Mouse (Mus musculus): ENCODE measurements around the gene Rslcan18.
"Not testable (repeated sequence)": the region's sequence is repeated elsewhere in the genome, so short reads cannot be mapped to it uniquely, and the experiment has no call there.

The Rslcan18 gene

DNA sequence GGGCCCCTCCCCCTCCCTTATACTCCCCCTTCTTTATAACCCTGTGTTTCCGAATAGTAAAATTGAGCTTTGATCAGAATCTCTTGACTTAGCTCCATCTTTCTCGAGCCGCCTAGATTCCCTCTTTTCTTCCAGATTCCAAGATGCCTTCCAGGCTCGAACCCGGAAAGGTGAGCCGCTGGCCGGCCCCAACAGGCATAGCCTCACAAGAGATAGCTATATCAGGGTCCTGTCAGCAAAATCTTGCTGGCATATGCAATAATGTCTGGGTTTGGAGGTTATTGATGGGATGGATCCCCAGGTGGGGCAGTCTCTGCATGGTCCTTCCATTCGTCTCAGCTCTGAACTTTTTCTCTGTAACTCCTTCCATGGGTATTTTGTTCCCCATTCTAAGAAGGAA, at the start of gene Rslcan18:
Gene Rslcan18, minus strand, starts transcription at position 101 of the 400 bp plus-strand sequence.
- not testable (repeated sequence) for DNase-seq (ENCODE audit: low spot score)

DNA sequence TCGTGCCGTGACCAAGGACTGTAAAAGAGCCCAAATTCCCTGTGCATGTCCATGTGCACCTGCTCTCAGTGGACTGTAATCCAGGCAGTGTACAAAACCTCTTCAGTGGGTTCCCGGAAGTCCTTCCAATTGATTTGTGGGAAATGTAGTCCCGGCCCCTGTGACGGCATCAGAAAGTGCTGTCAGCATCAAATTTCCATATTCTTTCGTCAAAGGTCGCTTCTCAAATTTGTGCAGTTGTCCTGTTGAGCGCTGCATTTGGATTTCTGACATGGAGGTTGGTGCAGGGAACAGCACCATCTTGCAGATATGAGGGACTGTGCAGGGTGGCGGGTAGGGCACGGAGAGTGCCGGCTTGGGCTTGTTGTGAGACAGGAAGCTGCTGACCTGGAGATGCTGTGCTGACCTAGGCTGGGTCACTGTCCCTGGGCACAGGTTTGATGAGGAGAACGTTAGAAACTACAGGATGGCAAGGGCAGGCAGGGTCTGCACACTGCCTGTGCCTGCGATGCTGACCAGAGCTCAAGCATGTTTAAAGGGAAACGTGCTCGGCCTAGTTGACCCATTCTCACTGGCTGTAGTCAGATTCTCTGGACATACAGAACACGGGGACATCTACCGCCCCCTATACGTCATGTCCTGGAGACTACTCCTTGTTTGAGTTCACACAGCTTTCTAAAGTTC, 12.1 kb upstream of the Rslcan18 start:
- DNase-seq (ENCODE audit: low spot score) = peak; percentile 69

DNA sequence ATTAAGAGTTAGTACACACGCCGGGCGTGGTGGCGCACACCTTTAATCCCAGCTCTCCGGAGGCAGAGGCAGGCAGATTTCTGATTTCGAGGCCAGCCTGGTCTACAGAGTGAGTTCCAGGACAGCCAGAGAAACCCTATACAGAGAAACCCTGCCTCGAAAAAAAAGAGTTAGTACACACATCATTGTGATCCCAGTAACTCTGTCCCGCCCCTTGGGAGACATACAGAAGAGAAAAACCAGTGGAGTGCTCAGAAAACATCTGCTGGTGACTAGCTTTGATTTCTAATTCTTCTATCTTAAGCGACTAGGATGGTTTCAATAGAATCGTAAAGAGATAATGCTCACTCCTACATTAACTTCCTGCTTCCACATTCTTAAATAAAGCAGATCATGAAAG, 11.4 kb upstream of the Rslcan18 start:
- not testable (repeated sequence) for DNase-seq (ENCODE audit: low spot score)

DNA sequence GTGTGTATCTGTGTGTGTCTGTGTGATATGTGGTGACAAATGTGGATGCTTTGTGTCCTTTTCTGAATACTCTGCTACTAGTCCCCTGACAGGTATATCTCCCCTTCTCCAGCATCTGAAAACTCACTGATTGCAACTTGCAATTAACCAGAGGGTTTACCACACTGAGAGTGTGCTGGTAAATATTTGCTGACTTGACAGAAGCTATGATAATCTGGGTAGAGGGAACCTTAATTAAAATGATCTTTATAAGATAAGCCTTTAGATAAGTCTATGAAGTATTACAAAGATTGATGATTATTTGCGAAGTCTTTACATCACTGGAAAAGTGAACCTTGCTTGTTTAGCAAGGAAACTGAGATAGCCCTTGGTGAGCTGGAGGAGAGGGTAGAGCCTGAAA, 8.4 kb upstream of the Rslcan18 start:
- no peak for DNase-seq (ENCODE audit: low spot score)

DNA sequence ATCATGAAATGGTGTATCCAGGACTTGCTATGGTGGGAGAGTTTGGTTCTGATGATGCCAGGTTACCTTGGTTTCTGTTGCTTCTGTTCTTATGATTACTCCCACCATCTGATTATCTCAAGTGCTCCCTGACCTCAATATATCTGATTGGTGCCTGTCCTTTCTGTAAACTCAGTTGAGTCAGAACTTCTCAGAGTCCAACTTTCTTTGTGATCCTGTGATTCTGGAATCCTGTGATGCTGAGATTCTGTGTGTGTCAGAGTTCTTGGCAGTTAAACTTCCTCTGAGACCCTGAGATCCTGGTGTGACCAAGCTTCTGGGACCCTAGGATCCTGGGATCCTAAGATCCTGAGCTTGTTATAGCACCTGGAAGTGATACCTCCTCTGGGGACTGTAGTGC, 5.3 kb upstream of the Rslcan18 start, which contains the start of gene Zfp759:
Gene Zfp759, plus strand, starts transcription at position 301 of the 400 bp plus-strand sequence.
- not testable (repeated sequence) for DNase-seq (ENCODE audit: low spot score)

DNA sequence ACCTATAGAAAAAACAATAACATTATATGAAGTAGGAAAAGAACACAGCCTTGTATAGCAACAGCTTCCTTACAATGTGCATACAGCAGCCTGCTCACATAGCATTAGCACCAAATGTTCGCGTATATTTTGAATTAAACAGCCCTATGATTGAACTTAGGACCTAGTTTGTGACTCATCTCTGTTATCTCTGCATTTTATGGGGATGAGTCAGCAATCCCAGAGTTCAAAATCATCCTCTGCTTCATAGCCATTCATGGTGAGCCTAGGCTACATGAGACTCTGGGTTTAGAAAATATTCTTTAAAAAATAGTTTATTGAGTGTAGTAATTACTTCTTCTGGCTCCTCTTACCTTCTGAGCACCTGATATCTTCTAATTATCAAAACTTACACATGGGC, 2.8 kb downstream of the Rslcan18 start:
- DNase-seq (ENCODE audit: low spot score) = no peak

DNA sequence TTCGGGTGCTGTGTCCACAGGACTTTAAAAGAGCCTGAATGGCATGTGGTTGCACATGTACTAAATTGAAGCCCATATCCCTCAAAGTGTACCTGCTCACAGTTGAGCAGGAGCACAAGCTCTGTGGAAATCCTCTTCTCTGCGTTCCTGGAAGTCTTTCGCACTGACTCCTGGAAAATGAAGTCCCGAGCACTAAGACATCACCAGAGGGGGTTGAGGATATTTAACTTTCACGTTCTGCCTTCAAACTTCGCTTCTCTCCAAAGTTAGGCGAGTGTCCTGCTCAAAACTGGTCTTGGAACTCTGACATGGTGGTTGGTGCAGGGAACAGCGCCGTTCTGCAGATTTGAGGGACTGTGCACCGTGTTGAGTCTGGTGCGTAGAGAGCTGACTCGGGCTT, 4.0 kb downstream of the Rslcan18 start:
- no peak for DNase-seq (ENCODE audit: low spot score)

DNA sequence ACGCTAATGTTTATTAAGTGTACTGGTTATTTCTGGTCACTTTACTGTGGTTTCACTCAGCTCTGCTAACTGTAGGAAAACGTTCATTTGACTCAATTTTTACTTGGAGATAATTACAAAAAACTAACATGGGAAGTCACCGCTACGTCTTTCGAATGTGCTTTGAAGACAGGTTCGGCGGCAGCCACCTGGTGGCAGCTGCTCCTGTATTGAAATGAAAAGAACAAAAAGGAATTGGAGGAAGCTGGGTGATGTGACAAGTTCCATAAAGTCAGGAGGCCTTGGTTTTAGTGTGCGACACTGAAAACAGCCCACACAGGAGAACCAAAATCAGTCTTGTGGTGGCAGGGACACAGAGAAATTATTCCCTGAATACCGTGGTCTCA, 7.2 kb downstream of the Rslcan18 start:
- DNase-seq (ENCODE audit: low spot score) = peak; percentile 28

DNA sequence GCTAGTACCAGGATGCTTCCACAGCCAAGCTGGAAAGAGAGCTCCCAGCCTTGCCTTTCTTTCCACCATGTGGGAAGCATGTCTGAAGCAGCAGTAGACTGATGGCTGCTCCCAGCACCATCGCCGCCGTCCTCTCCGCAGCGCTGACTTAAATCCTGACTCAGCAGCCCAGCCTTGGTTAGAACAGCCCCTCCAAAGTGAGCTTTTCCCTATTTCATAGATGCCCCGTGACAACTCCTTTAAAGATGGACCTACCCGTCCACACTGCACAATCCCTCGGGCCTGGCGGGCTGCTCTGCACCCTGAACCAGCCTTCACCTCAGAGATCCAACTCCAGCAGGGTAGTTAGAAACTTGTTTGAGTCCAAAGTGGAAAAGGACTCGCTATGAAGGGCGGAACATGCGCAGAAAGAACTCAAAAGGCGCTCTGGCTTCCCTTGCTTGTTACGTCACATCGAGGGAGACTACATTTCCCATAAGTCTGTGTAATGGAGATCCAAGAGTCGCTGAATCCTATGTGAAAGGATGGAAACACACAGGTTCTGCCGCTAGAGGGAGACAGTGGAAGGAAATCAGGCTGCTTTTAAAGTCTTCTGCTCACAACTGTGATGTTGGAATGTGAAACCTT, 7.8 kb downstream of the Rslcan18 start, which contains the start of gene Gm28557:
Gene Gm28557, minus strand, starts transcription at position 411 of the 627 bp plus-strand sequence.
- DNase-seq (ENCODE audit: low spot score) = peak; percentile 74

DNA sequence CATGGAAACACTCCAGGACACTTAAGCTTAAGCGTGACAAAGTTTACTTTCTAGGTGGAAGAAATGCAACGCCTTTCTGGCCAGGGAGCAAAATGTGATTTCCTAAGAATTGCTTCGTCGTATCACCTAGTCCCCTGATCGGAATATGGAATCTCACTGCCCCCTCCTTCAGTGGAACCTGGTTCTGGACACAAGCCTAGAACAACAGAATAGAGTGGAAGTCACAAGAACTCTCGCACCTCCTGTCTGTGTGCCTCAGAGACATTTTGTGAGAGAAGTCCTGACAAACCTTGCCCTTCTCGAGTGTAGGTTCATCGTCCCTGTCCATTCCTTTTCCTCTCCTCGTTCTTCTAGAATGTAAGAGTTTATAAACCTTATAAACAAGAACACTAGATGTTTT, 8.4 kb downstream of the Rslcan18 start:
- DNase-seq (ENCODE audit: low spot score) = no peak

DNA sequence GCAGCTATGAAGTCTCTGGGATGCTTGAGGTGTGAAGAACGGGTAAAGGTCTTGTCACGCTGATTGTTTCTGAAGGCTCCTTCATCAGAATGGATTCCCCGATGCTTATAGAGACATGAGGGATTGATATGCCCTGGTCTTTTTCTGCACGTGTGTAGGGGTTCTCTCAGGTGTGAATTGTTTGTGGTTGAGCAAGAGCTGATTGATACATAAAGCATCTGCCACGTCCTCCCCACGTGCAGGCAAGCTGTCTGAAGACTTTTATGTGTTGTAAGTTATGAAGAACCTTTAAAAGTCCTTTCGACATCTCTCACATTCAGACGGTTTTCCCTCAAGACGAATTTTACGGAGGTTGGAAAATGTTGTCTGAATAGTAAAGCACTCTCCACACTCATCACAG, 18.2 kb downstream of the Rslcan18 start, which contains the start of gene Zfp708:
Gene Zfp708, minus strand, starts transcription at position 101 of the 400 bp plus-strand sequence.
- no peak for DNase-seq (ENCODE audit: low spot score)

DNA sequence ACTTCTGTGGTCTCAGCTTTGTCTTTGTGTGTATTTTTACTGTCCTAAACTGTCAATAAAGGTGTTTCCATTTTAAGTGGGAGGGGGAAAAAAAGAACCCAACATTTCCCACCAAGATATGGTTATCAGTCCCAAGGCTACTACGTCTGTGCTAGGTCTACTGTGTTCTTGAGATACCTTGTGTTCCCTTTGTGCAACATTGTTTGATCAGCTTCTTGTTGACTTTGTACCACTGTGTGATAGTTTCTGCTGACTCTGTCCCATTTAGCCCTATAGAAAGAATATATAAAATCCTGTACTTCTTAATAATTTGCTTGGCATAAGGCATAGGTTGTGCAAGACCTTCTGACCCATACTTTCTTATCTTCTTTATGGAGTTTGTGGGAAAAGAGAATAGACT, 25.9 kb downstream of the Rslcan18 start:
- DNase-seq (ENCODE audit: low spot score) = no peak

DNA sequence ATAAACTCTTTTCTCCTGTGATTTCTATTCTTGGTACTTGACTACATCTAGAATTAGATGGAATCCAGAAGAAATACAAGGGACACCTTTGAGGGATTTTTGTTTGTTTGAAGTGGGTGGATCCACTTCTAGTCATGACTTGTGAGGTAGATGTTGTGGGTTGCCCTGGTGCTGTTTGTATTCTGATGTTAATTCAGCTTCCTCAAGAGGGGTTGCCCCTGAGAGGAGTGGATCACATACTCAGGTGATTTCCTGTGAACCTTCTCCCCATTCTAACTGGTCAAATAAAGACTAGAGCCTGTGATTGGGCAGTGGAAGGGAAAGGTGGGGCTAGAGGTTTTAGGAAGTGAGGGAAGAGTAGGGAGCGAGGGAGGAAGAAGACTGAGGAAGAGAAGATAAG, 34.1 kb downstream of the Rslcan18 start:
- no peak for DNase-seq (ENCODE audit: low spot score)

DNA sequence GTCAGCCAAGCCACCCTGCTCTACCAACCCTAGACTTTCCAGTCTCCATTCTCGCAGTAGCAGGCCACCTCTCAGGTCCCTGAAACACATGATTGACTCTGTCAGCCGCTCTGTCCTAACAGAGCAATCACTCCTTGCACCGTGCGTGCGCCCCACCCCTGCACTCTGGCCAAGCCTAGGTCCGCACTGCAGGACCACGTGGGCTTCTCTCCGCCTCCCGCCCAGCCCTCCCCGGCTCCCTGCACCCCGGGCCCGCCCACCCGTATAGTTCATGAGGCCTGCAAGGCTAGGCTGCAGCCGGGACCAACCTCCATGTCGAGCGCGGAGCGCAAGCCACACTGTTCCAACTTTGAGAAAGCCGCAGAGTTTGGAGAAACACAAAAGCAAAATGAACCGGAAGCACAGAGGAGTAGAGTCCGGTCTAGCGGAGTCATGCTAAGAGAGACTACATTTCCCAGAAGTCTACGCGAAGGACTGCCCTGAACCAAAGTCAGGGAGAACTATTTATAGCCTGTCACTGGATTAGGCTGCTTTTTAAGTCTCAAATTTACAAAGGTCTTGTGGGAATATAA, 34.8 kb downstream of the Rslcan18 start:
- peak; percentile 74 for DNase-seq (ENCODE audit: low spot score)

DNA sequence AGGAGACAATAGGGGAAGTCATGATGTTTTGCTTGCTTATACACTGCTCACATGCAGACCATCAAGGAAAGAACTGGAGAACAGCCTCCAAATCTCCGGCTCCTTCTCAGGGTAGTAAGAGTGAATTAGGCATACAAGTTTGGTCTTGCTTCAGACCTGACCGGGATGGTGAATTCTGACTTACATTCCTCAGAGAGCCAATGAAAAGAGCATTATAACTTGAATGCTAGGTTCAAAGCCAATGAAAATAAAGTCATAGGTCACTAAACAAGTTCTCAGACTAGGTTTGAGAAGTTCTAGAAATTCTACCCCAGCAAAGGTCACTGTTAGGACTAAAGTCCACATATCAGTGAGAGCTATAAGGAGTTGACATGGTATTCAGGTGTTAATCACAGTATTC, 38.8 kb downstream of the Rslcan18 start:
- DNase-seq (ENCODE audit: low spot score) = no peak

DNA sequence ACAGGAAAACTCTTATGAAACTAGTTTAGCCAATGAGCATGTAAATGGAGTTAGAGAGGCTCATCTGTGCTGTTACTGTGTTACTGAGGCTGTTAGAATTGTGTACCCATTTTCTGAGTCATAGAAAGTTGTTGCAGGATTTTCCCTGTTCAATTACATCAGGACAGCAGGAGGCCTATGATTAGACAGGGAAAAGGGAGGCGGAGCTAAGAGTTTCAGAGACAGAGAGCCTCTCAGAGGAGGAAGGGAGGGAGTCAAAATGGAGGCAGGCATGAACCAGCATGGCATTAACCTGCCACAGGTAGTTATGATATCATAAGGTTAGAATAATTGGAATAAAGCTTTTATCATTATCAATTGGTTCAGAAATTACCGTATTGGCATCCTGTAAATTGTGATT, 43.3 kb downstream of the Rslcan18 start:
- no peak for DNase-seq (ENCODE audit: low spot score)

DNA sequence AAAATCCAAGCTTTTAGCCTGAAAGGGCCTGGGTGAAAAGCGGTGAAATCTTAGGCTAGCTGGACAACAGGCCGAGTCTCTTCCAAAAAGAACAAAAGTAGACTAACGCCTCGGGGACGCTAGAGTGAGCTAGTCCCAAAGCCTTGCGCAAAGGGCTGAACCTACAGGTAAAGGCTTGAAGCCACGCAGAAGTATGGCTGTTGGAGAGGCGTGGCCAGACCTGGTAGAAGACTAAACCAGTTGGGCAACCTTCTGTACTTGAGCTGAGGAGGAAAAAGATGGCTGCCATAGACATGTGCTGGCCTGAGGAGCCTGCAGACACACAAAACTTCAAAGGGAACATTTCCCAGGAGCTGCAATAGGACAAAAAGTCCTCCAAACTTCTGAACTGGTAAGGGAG, 50.7 kb downstream of the Rslcan18 start:
- DNase-seq (ENCODE audit: low spot score) = no peak

DNA sequence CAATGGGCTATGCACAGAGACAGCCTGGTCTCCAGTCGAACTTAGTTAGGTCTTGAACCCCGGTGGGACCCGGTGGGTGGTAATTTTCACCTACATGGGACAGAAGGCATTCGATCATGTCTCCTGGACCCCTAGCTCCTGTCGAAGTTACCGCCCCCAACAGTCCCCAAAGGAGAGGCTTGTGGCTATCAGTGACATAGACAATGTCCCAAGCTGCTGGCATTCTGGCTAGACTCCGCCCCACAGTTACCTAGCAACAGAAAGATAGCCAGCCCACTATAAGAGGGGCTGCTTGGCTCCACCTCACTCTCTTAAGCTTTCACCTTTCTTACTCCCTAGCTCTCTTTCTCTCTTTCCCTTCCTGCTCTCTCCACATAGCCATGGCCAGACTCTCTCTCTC, 53.6 kb downstream of the Rslcan18 start:
- no peak for DNase-seq (ENCODE audit: low spot score)

DNA sequence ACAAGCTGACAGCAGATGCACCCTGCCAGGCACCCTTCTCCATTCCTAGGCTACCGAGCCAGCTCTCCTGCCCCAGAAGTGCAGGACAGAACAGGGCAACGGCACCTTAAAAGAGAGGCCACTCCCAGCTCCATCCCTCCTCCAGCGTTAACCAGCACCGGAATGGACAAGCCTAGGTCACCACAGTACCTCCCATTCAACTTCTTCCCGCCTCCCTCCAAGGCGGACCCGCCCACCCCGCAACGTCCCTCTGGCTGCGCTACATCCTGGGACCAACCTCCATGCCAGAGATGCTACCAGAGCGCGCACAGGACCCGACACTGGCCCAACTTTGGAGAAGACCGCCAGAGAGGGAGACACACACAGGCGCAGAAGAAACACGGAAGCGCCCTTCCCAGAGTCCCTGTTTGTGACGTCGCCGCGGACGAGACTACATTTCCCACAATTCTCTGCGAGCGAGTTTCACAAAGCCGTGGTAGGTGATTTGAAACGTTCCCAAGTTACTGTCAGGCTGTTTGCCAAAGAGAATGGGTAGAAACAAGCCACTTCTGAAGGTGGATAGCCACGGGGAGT, 55.2 kb downstream of the Rslcan18 start, which contains the start of gene Zfp712:
Gene Zfp712, minus strand, starts transcription at position 385 of the 573 bp plus-strand sequence.
- peak; percentile 83 for DNase-seq (ENCODE audit: low spot score)

DNA sequence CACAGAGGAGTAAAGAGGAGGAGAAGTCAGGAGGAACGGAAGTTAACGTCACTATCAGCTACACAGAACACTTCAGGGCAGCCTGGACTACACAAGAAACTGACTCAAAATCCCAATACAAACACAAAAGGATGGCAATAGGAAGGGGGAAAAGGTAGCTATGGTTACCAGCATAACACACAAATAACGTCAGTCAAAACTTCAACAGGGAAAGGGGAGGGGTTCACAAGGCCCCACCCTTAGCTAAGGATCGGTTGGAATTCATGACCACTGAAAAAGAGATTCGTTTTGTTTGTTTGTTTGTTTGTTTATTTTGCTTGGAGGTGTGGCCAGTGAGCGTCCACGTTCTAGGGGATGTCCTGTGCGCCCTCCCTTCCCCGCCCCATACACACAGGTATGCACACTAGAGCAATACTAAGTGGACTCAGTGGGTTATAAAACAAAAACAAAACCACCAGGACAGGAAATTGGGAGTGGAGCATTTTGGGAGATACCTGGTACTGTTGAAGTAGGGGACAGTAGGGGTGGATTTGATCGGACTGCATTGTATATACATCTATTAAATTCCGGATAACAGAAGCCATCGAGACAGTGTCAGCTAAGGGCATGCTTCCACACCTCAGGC, 55.8 kb downstream of the Rslcan18 start:
- no peak for DNase-seq (ENCODE audit: low spot score)

All from ovary, postnatal 36 days (tissue).